Mouse (Mus musculus): ENCODE measurements at regions not wholly inside any gene's neighbourhood (a gene's known extent, or its start where the extent isn't known, plus 50 kb on each side); places are given as distances from the start of the nearest gene placed in this dataset.
"Not testable (repeated sequence)": the region's sequence is repeated elsewhere in the genome, so short reads cannot be mapped to it uniquely, and the experiment has no call there.

DNA sequence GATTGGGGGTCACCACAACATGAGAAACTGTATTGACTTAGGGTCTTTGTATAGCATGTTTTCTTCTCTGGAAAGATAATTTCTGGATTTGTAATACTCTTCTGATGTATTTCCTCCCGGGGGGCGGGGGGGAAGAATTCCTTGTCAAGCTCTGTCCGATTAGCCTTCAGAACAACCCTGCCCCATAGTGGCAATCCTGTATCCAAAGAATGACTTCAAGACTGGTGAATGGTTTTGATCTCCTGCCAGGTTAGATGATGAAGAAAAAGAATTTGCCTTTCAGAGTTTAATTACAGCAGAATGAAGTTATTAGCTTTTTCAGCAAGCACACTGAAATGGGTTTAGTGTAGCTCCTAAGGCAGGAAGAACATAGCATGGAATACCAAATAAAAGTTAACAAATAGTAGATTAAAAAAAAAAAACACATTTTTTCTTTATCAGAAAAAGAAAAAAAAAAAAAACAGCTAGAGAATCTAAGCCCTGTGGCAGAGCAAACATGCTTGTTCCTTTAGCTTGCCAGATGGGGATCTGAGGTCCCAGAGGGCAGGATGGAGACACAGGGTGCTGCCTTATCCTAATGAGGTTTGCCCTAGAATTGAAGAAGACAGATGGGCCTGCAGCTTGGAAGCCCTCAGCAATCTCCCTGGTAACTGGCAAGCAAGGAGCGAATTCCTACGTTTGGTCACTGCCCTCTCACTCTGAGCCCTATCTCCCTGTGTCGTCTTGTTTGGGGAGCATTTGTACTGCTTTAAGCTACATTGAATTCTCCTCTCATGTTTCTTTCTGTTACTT, 280.9 kb upstream of the Gm9972 start:
- DNase-seq: no peak
- intact Hi-C loops (cut with DNase I): no loop called here

DNA sequence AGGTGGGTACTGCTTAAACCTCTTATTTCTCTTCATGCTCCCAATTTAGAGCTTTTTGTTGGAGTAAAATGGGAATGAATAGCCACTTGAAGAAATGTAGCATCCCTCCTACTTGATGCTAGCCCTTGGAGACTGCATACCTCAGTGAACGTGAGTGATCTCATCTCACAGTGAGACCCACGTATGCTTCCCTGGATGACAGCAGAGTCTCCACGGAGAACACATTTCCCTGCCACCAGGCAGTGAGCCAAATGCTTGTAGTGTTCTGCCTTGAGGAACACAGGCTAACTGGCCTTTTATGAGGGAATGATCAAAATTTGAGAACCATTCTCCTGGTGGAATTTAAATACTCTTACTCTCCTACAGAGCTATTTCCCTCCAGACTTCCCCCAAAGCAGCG, 280.1 kb upstream of the Gm9972 start:
- intact Hi-C loops (cut with DNase I): no loop called here
- no peak for DNase-seq

DNA sequence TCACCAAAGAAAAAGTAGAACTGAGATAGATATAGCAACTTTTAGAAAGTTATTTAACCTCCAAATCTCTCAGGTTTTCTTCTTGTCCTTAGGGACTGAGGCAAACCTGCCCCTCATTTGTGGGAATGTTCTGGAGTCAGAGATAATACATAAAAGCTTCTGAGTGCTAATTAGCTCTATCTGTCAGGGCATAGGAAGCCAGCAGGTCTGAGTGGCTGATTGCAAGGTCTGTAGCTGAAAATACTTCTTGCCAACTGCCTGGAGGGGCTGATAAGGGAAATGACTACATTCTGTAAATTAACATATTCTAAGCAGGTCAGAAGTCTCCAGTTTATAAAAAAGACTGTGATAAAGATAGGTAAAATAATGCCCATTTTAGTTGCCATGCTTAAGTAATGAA, 270.3 kb upstream of the Gm9972 start:
- intact Hi-C loops (cut with DNase I): no loop called here
- DNase-seq: no peak

DNA sequence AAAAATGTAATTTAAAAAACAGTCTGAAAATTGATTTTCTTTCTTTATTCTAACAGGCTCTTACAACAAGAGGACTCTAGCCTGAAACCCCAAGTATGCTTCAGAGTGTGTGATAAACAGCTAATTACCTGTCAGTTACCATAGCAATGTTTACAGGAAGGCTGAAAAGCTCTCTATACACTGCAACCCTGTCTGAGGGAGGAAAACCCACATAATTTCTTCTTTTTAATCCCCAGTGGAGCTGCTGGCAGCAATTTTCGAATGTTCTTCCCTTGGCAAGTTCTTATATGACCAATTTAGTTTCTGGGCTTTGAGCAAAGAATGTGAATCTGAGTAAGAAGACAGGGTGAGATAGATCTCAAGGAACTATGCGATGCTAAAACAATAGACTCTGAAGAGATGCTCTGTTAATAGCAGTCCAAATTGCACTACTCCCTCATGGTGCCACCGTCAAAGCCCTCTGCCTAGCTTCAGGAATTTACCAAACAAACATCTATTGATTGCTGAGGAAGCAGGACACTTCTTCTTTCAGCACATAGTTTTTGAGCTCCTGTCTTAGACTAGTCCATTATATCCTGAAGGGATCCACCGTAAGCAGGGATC, 260.4 kb upstream of the Gm9972 start:
- no peak for DNase-seq
- intact Hi-C loops (cut with DNase I): no loop called here

DNA sequence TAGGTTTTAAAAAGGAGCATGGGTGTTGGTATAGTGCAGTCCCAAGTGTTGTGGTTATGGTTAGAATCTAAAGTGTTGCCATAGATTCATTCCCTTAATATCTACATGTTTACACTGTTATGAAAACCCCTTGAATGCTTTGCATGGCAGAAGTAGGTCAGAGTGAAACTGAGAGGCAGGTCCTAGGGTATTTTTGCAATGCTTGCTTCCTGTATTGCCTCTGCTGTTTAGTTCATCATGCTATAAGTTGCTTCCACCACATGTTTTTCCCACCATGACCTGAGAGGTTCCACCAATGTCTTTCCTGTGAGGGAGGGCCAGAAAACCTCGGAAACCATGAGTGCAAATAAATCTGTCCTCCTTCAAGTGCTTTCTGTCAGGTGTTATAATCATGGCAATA, 224.1 kb upstream of the Gm9972 start:
- intact Hi-C loops (cut with DNase I): no loop called here
- DNase-seq: no peak

DNA sequence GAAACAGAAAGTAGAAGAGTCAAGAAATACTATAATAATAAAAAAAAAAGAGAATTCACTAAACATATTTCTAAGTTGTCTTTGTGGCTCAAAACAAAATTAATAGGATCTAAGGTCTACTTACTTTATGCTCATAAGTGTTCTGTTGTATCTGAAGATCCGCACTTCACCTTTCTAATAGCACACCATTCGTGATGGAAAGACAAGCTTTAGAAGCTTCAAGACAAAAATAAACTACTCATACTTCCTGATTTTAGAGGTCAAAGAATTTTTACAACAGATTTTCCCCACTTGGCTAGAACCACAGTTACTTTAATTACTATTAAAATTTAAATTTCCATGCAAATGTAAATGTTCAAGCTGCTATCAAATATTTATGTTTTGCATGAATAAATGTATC, 219.8 kb upstream of the Gm9972 start:
- intact Hi-C loops (cut with DNase I): no loop called here
- no peak for DNase-seq

DNA sequence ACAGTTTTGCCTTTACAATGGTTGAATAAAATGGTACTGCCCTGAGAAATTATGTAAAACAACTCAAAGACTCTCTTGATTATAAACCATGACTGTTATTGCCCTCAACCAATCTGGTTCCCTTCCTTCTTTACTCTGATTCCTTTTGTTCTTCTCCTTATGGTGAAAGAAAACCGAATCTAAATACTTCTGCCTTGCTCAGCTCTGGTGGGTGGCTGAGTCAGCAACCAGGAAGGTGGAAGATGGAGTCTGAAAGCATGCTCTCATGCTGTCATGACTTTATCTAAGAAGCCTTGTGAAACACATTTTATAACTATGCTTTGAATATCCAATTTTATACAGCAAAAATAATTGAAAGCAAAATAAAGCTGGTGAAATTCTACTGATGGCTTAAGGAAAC, 212.7 kb upstream of the Gm9972 start:
- no peak for DNase-seq
- intact Hi-C loops (cut with DNase I): no loop called here

DNA sequence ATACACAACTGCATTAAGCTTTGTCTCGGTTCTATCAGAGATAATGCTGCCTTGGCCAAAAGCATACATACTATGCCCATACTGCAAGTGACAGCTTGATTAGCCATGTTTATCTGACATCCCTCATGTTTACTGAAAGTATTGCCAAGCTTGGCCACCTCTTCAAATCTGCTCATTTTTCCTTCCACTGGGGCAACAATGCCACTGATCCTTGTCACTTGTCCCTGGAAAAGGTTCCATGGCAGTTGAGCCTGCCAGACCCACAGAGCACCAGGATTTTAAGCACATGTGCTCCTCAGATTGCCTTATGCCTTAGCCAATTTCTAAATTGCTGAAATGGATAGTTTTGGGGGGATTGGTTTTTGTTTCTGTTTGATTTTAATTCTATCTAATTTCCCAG, 189.8 kb upstream of the Gm9972 start:
- DNase-seq: no peak
- intact Hi-C loops (cut with DNase I): no loop called here

DNA sequence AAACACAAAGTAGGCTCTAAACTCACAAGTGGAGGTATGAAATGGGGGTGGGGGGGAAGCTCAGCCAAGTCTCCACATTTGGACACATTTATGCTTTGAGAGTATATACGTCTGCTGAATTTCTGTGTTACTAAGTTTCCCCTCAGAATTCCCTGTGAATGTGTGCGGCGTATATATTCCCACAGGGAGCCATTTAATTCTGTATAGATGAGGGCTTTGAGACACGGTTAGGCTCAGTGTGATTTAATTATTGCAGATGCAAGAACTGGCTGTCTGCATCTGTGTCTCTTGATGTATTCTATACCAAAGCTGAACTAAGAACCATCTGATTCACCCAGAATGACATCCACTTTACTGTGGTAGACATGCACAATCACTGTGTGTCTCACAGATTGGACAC, 181.1 kb upstream of the Gm9972 start:
- no peak for DNase-seq
- intact Hi-C loops (cut with DNase I): no loop called here

DNA sequence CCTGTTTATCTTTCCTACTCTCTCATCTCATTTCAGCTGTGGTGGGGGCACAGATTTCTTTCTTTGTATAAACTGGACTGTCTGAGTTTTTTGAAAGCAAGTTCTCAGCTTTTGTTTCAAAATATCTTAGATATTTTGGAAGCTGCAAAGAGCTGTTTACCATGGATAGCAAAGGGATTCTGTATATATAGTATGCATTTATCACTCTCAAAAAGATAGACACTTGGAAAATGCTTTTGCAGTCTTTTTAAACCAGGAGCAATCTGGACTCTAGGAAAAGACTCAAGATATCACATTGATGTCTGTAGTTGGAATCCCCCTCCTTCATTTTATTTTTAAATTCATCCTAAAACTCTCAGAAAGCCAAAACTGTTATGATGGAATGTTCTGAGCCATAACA, 177.9 kb upstream of the Gm9972 start:
- intact Hi-C loops (cut with DNase I): no loop called here
- DNase-seq: no peak

DNA sequence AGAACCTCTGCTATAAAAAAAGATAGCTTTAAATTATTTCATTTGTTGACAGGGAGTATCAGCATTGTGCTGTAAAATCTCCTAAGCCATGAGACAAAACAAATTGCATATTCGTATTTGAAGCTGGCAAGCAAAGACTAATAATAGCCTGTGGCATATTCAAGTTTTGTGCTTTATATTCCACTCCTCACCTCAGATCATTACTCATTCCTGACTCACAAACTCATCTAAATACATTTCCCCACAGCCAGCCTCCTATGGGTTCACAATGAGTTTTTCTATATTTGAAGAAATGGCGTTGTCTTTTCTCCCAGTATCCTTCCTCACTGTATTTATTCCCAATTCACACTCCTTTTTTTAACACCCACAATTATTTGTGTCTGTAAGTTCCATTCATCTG, 161.5 kb upstream of the Gm9972 start:
- no peak for DNase-seq
- intact Hi-C loops (cut with DNase I): no loop called here

DNA sequence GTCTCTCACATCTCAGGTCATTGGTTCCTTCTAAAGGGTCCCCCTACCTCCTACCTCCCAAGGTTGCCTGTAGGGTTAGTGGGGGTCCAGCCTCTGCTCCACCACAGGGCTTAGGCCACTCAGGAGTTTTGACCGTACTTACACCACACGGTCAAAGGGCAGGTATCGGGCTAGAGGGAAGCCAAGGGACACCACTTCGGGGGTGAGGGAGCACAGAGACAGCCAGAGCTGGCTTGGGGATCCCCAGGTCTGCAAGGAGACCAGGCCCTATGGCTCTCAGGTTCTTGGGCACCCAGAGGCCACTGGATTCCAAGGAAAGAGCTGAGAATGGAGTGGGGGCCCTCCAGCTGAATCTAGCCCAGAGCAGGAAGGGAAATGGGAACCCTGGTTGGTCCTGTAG, 135.5 kb upstream of the Gm9972 start:
- DNase-seq: no peak
- intact Hi-C loops (cut with DNase I): no loop called here

DNA sequence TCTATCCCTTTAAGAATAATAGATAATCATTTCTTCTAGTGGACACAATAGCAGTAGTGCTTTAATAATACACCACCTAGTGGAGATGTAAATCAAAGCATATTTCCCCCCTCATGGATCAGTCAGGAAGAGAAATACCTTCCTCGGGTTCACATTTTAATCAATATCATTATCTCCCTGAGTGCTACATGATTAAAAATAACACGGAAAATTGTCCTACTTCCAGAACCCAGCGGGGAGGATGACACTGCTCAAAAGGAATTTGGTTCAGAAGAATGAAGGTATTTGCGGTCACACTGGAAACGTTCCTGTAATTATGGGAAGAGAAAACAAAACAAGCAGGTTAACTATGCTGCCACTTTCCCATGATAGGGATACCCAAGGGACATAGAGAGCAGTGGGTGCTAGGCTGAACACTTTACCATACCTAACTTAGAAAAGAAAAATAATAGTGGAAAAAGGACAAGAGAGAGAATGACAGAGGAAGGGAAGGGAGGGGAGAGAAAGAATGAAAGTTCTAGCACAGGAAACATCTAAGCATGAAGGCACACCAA, 132.0 kb upstream of the Gm9972 start:
- no peak for DNase-seq
- intact Hi-C loops (cut with DNase I): no loop called here

DNA sequence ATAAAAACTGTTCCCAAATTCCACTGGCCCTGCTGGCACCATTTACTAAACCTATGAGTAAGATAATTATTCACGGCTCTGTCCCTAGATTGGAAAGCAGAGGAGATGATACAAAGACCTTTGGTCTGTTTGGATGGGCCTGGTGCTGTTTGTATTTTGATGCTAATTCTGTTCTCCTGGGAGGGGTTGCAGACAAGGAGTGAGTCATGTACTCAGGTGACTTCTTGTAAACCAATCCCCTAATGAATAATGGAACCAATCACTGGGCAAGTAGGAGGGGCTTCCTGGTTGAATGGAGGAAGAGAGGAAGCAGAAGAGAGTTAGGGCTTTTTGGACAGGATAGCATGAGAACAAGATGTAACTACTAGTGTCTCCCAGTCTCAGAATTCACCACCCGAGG, 130.0 kb upstream of the Gm9972 start:
- intact Hi-C loops (cut with DNase I): no loop called here
- DNase-seq: no peak

DNA sequence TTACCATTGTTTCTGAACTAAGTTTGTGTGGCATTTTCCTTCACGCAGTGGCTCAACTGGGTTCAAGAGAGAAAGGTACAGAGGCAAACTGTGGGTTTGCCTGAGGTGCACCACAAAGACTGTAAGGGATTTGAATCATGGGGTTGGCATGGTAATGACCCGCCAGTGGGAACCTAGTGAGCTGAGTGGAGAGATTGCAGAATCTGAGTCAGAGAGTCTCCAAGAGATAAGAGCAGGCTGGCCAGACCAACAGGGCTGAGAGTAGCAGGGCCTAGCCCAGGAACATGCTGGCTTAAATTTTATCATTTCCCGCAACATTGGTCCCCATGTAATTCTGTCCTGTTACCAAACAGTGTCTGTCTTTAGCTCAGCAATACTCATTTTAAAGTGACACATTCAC, 129.5 kb upstream of the Gm9972 start:
- intact Hi-C loops (cut with DNase I): no loop called here
- DNase-seq: no peak

DNA sequence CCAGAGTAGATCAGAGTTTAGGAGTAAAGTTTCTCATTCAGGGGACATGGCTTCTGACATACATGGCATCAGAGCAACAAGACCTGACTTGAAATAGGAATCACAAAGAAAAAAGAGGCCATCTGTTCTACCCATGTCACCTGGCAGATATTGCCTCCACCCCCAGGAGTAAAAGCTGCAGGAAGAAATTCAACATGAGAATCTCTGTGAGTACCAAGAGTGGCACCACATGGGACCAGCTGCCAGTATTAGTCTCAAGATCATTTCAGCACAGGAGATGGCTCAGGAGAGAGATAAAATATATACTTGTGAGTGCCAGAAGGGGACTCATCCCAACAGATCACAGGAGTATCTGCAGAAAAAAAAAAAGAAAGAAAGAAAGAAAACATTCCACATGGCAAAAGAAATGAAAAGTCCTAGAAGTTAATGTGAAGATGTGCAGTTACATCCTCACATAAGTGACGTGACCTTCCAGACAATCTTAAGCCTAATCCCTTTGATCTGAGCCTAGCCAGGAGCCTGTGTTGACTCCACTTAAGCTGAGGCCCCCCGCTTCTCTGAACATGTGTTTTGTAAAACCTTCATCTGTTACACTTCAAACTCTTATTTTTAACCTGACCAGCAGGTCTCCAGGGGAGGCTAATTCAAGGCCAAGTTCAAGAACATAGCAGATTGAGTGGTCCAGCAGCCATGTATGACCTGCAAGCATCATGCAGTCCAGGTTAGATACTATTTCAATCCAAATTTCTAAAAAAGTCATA, 118.9 kb upstream of the Gm9972 start:
- DNase-seq: no peak
- intact Hi-C loops (cut with DNase I): no loop called here

DNA sequence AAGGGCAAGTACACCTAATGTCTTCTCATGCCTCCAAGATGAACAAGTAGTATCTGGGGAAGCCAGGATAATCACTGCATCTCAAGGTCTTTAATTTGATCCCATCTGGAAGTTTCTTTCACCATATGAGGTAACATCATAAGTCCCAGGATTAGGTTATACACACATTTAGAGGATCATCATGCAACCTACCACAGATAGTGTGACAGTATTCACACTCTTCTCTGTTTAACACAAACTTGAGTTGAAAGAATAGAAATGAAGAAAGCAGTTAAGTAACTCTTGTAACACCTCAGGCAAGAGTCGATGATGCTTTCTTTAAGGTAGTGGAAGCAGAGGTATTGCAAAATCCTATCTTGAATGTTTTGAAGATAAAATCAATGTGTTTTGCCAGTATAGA, 116.3 kb upstream of the Gm9972 start:
- no peak for DNase-seq
- intact Hi-C loops (cut with DNase I): no loop called here

DNA sequence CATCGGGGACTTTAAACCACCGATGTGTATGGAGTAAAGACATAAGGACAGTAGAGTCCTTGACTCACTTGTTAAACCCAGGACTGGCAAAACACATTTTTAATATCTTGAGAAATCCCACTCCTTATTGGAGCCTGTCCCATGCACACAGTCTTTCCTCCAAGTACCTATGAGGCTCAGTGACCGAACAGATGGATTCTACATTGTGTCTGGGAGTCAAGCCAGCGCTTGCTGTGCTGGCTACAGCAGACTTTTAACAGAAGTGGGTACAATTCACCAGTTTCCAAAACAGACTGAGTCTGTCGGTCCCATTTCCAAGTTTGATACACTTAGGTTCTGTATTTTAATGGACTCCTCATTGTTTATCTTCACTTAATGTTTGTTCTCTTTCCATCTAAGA, 108.4 kb upstream of the Gm9972 start:
- no peak for DNase-seq
- intact Hi-C loops (cut with DNase I): no loop called here

DNA sequence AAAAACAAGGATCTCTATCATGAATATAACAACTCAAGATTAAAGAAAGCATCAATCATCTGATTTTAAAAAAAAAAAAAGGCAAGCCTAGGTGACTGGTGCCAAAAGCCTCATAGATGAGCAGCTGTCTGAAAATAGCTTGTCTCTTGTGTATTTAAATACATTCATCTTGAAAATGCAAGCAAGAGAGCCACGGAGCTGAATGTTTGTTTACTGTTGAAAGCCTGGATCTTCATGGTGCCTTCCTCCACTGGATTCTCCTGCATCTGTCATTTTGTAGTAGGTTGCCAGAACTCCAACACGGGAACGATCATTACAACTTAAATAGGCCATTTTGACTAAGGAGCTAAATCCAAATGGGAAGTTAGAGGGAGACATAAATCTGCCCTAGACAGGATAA, 106.6 kb upstream of the Gm9972 start:
- intact Hi-C loops (cut with DNase I): no loop called here
- no peak for DNase-seq

DNA sequence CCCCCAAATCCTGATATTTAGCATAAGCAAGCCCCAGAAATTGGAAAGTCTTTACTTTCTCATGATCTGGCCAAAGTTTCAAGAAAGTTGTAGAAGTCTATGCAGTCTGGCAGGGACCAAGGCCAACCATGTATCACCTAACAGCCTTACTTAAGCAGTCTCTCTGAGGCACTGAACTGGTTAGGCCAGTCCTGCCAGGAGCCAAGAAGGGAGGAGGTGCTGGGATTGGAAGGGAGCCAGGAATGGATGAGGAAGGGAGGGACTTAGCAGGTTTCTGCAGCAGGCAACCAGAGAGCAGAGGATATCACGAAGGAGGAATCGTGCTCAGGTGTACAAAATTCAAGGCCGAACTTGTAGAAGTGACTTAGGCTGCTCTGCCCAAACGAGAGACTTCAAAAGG, 96.3 kb upstream of the Gm9972 start:
- intact Hi-C loops (cut with DNase I): not testable (repeated sequence)
- DNase-seq: peak in 1 of 2 experiments; percentile 1

DNA sequence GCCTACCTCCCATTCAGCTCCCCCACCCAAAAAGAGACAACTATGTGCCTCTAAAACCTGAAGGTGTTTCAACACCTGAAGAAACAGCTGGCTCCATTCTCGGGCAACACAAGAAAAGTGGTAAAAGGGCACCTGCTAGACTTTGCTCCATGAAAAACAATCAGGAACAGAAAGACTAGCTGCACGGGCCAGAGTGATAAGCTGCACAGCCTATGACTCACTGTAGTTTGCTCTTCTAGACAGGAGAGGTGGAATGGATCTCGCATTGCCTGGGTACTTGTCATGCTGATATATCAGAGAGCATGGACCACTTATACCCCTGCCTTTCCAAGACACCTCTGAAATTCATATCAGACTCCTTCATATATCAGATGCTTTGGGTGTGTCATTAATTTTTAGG, 94.0 kb upstream of the Gm9972 start:
- DNase-seq: no peak
- intact Hi-C loops (cut with DNase I): no loop called here

DNA sequence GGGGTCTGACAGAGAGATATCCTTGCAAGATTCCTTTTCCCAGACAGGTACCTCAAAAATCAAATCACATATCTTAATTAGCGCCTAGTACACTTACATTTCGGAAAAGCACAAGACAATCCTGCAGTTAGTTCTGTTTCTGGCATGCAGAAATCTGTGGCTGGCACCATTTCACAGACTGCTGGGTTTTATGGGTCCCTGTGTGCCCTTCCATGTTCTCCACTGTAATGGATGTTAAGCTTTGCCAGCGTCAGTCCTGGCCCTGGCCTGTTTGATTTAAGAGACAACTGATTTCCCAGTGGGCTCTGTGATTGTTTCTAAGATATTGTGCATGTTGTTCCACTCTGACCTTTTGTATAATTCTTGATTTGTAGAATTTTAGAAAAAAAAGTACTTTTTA, 93.3 kb upstream of the Gm9972 start:
- intact Hi-C loops (cut with DNase I): no loop called here
- DNase-seq: no peak
